Mouse (Mus musculus) skeletal muscle tissue, adult 2 months (tissue): ENCODE measurements around the gene Rerg.

ENCODE experiments used
- DNase-seq: peaks from one replicate; pipeline ENCODE4 v3.0.0-alpha.2; 2012; ENCODE audit warnings: low read depth, low spot score

The Rerg gene

GRCm38 (mm10) chr6:137162481-137162880, 7.8 kb downstream of the Rerg start:
- no peak for DNase-seq

- DNase-seq = no peak
Observed at GRCm38 (mm10) chr6:137161491-137162088, 8.7 kb downstream of the Rerg start.

GRCm38 (mm10) chr6:137159372-137159926, 10.8 kb downstream of the Rerg start:
- no peak for DNase-seq

GRCm38 (mm10) chr6:137156437-137157219, 13.7 kb downstream of the Rerg start:
- DNase-seq = no peak

DNA sequence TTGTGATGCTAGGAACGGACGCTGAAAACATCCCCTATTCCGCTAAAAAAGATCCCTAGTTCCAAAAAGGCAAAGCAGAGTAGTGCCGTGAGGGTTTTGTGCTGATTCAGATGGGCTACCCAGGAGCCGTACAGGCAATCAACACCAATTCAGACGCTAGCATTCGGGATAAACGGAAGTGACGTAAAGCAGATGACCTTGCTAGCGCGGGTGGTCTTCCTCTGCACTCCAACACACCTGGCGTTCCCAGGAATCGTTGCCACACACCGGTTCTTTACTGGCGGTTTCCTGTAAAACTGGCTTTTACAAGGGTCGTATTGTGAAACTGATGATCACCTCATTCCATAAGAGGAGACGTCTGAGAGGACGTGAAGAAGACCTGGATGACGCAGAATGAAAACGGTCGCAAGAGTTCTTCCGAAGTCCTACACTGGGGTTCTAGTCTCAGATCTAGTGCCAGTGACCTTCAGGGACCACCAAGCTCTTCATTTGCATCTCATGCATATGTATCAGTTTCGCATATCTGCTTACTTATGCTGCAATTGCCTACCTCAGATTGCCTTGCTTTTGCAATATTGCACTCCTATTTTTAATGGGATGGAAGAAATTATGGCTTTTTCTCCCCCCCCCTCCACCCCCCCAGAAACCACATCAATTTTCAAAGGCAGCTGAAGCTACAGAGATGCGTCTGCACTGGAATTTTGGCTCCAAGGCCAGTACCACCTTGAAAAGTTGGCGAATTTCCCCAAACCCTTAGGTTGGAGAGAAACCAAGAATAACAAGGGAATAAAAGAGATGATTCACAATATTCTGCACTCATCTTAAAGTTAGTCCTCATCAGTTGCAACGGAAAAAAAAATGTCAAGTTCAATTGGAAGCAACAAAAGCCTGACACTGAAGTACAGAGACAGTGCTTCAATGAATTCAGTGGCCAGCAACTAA, 14.8 kb downstream of the Rerg start:
- no peak for DNase-seq

- DNase-seq = no peak
Observed at GRCm38 (mm10) chr6:137153021-137153420, 17.3 kb downstream of the Rerg start.

GRCm38 (mm10) chr6:137151015-137151414, 19.3 kb downstream of the Rerg start:
- no peak for DNase-seq

- DNase-seq = no peak
Observed at GRCm38 (mm10) chr6:137149833-137150232, 20.5 kb downstream of the Rerg start.

DNA sequence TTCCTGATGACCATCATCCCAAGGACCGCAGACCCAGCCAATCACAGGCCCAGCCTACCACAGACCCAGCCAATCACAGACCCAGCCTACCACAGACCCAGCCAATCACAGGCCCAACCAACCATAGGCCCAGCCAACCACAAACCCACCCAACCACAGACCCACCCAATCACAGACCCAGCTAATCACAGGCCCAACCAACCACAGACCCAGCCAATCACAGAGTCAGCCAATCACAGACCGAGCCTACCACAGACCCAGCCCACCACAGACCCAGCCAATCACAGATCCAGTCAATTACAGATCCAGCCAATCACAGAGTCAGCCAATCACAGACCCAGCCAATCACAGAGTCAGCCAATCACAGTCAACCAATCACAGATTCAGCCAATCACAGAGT, 23.4 kb downstream of the Rerg start:
- no peak for DNase-seq

GRCm38 (mm10) chr6:137145611-137146010, 24.7 kb downstream of the Rerg start:
- no peak for DNase-seq

DNA sequence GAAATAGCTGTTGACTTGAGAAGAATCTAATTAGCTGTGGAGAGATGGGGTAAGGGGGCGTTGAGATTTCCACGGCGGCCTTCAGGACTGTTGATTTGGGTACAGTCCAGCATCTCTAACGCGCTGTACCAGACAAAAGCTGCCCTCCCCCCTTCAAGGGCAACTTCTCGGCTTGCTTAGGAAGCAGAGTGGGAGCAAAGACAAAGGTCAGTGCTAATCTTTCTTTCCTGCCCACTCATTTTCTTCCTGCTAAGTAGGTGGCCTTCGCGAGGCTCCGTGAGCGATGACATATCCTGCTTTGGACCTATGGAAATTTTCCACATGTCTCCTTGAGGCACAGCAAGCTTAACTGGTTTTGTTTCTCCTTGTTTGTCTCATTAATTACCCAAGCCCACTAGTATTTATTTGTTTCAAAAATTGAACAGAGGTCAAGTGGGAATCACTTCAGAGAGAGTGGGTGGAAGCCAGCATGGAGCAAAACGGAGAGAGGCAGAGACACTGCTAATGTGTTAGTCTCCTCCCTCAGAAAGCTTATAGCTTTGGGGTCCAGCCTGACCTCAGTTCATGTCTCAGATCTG, 25.2 kb downstream of the Rerg start:
- DNase-seq = no peak

GRCm38 (mm10) chr6:137144526-137144840, 25.8 kb downstream of the Rerg start:
- DNase-seq = no peak

- no peak for DNase-seq
Observed at GRCm38 (mm10) chr6:137143818-137144525, 26.3 kb downstream of the Rerg start.

DNA sequence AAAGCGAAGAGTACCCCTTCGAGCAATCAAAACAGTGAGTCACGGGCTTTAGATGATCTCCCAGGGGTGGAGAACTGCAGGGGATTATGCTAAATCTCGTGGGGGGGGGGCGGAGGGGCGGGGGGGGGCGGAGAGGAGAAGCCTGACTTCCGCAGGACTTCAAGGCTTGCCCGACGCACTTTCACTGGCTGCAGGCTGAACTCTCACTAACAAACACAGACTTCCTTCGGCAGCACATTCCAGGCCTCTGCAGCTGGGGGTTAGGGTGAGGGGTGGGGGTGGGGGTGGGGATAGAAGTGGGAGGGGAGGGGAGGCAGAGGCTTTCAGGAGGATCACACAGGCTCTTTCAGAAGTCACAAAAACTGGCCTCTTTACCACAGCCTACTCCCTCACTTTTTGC, 27.5 kb downstream of the Rerg start:
- no peak for DNase-seq

- DNase-seq = no peak
Observed at GRCm38 (mm10) chr6:137141247-137141820, 29.0 kb downstream of the Rerg start.

DNA sequence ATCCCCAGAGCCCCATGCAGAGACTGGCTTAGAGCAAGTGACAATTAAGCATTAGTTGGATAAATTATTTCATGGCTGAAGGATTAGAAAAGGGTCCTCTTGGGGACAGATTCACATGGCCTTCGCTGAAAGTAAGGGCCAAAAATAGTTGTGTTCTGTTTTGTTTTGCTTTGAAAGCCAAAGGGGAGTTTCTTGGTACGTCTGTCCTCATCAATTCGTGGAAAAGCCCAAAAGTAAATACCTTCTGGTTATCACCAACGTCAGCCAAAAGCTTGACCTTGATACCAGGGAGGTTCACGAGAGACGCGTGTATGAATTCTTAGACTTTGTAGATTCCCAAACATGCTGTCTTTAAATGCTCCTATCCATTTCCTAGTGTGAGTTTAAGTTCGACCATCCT, 31.5 kb downstream of the Rerg start:
- no peak for DNase-seq

DNA sequence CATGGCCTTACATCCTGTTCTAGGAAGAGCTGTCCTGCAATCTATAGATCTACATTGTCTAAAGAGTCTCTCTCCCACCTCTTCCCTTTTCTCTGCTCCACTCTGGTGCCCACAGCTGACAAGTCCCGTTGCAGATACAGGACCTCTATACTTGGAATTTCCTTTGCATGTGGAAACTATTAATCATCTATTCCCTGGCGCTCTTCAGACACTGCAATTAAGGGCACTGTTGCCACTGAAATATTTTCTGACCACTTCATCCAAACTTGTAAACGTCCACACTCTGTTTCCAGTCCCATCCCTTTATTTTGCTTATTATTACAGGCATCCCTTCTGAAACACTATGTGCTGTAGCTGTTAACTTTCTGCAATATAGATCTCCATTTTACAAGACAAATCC, 31.9 kb downstream of the Rerg start:
- no peak for DNase-seq

GRCm38 (mm10) chr6:137136401-137136800, 33.9 kb downstream of the Rerg start:
- DNase-seq = no peak

GRCm38 (mm10) chr6:137135506-137136391, 34.5 kb downstream of the Rerg start:
- DNase-seq = peak; percentile 26

- no peak for DNase-seq
Observed at GRCm38 (mm10) chr6:137131794-137132193, 38.5 kb downstream of the Rerg start.
